Mouse (Mus musculus): ENCODE measurements around the gene Sergef.

The Sergef gene

DNA sequence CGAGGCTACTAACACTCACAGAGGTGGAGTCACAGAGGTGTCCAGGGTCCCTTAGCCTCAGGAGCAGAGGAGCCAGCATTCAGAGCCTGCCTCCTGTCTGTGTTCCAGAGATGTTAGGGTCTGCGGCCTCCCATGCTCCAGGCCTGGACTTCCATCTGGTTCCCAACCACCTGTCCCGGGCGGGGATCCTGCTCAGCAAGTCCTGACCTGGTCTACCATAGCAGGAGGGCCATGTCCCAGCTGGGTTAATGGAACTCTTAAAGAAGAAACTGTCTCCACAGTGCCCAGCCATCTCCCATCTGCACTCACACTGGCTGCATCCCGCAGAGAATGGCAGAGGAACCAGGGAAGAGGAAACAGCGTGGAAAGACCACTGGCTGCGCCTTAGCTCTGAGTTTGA lies 234.9 kb downstream of the Sergef start:
- no peak for ATAC-seq (ENCODE audit: low TSS enrichment)

DNA sequence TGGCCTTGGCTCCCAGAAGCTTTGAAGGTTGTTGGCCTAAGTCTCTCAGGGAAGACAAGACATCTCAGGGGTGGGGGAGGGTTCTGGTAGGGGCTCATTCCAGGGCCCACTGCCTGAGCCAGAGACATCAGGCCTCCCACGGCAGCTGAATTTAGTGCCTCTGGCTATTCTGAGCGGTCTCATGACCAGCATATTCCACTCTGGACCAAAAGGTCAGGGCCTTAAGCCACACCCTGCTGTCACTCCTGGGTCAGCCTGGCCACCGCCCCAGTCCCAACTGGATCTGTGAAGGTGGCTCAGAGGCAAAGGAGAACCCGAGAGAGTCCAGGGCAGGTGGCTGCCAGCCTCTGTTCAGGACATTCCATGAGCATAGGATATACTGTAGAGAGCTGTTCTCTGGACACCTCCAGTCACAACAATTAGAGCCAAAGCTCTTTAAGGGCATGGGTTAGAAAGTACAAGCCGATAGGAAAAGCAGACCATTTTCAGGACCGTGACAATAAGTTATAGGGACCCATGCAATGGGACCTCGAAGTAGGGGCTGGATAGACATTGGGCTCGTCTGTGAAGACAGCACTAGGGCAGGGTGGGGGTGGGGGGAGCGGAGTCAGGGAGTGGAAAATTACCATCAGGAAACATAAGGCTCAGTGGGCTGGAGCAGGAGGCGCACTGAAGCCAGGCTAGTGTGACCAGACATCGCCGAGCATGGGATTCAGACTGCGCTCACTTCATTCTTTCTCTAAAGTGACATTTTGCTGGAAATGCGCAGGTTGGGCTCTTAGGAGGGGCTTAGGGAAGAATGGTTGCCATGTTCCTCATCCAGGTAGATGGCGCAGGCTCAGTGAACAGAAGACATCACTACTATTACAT lies 235.8 kb downstream of the Sergef start:
- ATAC-seq (ENCODE audit: low TSS enrichment), result peak; percentile 29; the same call in 1 of the 2 replicates

DNA sequence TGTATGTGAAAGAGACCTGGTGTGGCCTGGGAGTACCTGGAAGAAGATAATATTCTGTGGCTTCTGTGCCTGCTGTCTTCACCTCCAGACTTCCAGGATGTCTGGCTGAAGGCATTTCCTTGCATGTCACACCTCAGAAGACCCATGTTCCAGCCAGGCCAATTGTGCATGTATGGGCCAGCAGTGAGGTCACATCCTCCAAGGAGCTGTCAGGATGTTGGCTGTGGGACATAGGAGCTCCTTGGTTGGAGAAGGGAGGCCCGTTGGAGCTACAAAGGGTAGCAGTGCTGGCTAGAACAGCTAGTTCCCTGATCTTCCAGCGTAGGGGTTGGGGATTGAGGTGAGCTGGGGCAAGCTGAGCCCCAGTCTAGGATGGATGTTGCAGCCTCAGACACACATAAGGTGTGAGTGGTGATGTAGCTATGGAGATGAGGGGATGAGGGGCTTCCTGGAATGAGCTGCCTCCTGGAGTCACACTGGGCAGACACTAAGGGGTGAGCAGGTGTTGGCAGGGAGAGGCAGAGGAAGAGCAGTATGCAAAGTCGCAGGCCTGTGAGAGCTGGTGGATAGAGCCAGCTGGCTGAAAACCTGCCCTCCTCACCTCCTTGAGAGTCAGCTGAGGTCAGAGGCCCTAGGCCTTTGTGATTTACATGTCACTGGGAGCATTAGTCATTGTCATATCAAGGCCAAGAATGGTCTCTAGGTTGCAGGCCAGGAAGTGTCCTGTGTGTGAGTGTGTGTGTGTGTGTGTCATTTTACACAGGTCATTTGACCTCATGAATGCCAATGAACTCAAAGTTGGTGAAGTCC lies 238.0 kb downstream of the Sergef start:
- no peak for ATAC-seq (ENCODE audit: low TSS enrichment)

DNA sequence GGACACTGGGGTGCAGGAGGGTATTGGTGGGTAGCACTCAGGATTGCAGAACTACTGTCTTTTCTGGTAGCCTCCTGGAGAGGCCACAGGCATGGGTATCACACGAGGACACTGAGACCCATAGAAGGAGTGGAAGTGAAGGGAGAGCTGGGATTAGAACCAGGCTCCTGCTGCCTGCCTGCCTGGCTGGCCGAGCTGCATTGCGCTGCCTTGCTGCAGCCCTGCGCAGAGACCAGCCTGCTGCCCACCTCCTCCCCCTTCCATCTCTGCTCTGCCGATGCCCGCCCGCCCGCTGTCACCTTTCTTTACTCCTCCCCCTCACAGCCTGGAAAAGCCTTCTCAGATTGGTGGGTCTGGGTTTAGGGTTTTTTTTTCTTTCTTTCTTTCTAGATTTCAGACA lies 239.3 kb downstream of the Sergef start:
- no peak for ATAC-seq (ENCODE audit: low TSS enrichment)

DNA sequence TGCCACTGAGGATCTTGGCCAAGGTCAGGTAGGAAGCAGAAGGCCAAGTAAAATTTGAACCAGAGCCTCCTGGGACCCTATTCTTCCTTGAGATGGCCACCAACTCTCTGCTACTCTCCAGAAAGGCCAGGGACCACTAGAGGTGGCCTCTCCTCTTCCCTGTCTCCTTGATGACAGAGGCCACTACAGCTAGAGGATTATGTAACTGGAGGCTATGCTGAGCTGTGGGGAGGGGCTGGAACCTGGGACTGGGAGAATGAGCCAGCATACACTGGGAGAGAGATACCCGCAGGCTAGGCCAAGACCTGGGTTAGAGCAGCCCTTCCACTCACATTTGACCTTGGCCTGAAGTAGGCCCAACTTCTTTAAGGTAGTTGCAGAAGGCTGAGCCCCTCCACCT lies 239.9 kb downstream of the Sergef start:
- ATAC-seq (ENCODE audit: low TSS enrichment), result no peak

DNA sequence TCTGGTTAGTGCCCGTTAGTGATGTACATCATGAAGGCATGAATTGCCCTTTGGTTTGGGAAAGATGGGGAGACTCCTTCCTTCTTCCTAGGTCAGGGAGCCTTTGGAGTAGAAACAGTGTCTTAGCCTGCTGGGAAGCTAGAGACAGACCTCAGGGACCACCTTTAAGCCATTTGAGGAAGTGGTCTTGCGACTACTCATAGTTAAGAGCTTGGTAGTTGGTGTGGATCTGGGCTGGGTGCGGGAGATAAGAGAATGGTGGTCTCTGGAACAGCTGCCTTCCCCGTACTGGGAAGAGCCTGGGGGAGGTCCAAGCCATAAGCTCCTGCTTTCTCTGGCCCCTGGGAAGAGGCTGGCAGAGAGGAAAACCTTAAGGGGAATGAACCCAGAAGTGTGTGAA lies 241.0 kb downstream of the Sergef start:
- no peak for ATAC-seq (ENCODE audit: low TSS enrichment)

DNA sequence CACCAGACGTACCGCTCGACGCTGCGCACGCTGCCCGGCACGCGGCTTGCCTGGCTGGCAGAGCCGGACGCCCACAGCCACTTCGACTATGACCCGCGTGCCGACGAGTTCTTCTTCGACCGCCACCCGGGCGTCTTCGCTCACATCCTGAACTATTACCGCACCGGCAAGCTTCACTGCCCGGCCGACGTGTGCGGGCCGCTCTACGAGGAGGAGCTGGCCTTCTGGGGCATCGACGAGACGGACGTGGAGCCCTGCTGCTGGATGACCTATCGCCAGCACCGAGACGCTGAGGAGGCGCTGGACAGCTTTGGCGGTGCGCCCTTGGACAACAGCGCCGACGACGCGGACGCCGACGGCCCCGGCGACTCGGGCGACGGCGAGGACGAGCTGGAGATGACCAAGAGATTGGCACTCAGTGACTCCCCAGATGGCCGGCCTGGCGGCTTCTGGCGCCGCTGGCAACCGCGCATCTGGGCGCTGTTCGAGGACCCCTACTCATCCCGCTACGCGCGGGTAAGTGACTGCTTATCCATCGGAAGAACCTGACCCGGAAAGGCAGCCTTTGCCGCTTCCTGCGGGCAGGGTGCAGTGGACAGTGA lies 241.8 kb downstream of the Sergef start:
- no peak for ATAC-seq (ENCODE audit: low TSS enrichment)

DNA sequence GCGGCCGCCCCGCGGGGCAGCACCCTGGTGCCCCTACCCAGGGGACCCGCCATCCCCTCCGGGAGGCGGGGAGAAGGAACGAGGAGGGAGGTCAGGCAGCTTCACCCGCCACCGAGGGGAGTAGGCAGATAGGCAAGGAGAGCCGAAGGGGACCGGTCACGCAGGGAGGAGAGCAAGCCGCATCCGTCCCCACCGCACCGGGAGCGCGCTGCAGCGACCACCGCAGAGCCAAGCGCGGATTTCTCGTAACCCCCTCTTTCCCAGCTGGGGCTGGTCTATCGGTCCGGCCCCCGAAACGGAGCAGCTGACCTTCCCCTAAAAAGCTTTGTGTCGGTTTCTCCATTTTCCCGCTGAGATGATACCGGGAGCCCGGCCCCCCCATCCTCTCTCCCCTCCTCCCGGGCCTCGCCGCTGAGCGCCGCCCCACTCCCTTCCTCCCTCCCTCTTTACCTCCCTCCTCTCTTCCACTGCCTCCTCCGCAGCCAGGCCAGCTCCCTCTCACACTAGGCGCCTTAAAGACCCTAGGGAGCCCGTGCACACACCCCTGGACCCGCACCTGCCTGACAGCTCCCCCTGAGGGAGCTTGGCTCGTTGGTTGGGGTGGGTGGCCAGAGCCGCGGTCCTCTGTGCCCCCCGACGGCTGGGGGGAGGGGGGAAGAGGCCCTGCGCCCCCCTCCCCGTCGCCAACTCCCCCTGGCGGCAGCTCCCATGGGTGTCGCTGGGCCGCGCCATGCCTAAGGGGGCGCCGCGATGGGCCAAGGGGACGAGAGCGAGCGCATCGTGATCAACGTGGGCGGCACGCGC lies 242.5 kb downstream of the Sergef start:
- peak; percentile 25 for ATAC-seq (ENCODE audit: low TSS enrichment)

DNA sequence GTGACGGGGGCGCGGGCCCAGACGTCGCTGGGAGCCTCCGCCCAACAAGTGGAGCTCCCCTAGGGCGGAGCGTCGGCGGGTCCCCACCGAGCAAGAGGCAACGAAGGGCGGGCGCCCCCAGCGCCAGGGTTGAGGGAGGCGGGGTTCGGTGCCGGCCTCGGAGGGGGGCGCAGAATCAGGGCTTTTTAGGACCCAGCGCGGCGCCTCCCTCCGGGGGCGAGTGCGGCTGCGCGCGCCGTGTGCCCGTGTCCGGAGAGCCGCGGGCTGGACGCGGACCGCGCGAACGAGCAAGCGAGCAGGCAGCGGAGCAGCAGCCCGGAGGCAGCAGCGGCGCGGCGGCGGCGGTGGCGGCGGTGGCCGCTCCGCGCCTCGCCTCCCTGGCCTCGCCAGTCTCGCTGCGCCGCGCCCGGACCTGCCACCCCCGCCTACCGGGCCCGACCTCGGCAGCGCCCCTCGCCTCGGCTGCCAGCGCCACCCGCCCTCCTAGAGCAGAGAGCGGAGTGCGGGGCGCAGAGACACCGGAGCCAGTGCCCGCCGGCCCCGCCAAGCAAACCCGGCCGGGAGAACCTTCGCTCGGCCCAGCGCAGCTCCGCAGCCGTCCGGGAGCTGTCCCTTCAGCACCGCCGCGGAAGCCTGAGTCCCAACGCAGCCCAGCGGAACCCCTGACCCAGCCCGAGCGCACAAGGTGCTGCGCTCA lies 243.2 kb downstream of the Sergef start, which contains the start of gene Kcnc1:
Gene Kcnc1 (plus strand): TSS at position 267 of the 697 bp plus-strand sequence.
- peak; percentile 47 for ATAC-seq (ENCODE audit: low TSS enrichment)

DNA sequence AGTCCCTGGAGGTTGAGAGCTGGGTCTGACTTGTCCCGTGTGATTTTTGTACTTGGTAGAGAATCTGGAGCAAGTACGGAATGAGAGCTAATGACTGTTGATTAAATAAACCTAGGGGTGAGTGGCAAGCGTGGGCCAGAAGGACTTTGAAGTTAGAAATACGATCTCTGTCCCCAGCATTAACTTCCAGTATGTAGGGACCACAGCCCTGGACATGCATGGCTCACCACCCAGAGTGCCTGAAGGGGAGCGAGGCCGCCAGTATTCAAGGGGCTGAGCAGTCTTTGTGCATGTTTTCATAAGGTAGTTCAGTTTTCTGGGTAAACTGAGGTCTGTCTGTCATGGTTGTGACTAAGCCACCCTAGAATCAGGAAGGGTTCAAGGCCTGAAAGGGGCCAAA lies 244.0 kb downstream of the Sergef start:
- no peak for ATAC-seq (ENCODE audit: low TSS enrichment)

DNA sequence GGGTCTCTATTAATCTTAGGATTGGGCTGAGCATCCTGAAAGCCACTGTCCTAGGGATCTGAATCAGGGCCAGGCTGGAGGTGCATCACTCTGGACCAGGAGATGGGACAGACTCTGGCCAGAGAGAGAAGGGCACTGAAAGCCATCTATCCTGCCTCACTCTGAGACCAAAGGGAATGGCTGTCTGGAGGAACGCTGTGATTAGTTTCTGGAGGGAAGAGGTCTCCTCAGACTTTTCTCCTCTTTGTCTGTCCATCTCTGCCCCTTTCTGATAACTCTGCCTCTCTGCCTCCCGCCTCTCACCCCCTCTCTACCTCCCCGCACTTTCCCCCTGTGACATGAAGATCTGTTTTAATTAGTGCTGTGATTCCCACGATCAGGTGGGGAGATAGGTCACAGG lies 244.7 kb downstream of the Sergef start:
- ATAC-seq (ENCODE audit: low TSS enrichment), result no peak

DNA sequence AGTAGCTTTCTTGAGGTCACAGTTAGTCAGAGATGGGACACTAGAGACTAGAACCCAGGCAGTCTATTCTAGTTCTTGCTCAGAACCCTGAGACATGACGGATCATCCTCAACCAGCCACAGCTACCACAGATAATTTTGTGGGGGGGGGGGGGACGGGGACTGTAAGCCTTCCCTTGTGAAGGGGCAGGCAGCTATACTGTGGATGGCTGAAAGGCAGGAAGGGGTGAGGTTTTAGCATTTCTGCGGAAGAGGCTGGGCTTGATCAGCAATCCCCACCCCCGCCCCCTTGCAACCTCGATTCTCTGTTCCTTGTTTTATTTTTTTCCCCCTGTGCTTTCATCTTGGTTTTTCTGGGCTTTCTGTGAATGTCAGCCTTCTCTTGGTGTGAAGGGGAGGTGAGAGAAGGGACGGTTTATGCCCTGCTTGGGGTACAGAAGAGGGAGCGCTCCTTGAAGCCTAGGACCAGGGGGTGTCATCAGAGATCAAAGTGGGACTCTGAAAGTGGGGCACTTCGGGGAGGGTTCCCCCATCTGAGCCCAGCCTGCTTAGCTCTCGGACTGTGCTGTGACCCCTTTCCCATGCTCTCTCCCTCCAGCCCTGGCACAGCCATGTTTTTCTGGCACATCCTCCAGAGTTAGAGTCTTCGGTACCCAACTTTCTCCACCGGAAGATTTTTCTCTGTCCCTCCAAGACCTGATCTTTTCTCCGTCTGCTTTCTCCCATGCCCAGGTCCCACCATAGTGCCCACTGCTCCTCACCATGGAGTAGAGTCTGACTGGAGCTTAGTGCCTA lies 245.7 kb downstream of the Sergef start:
- ATAC-seq (ENCODE audit: low TSS enrichment), result no peak
